Mouse (Mus musculus) limb, embryonic 14.5 days (tissue): Measurements from ENCODE around the gene Gm5737. TPM values are rescaled to one million over a fixed set of nuclear protein-coding genes. Genes with fewer than 3 reads are reported as not detected.

Experiments used
- ATAC-seq: fragments of 200-750 bp; cut with Nextera tagmentation; 2 replicates; pipeline ENCODE4 v1.8.0; 2017; ENCODE audit warnings: low read depth, moderate number of reproducible peaks, moderate TSS enrichment; ENCODE audit not compliant: low FRiP score
- DNase-seq: peaks from one replicate; pipeline ENCODE4 v3.0.0-alpha.2; 2015; ENCODE audit warnings: low spot score
- H3K27ac ChIP-seq: fragments of 300-500 bp; sonication (generic); replicated peaks from 2 replicates; pipeline ENCODE4 v1.5.1; 2014; ENCODE audit warnings: low read depth, mild to moderate bottlenecking, low read length, moderate library complexity, mixed read lengths
- H3K27me3 ChIP-seq: fragments of 300-500 bp; sonication (generic); 2 replicates; pipeline ENCODE4 v1.6.1; 2014; ENCODE audit warnings: low read length, mixed read lengths; ENCODE audit not compliant: control insufficient read depth, insufficient read depth
- H3K36me3 ChIP-seq: fragments of 300-500 bp; sonication (generic); 2 replicates; pipeline ENCODE4 v1.6.1; 2014; ENCODE audit warnings: mild to moderate bottlenecking, low read length, moderate library complexity, mixed read lengths; ENCODE audit not compliant: control insufficient read depth, insufficient read depth
- H3K4me1 ChIP-seq: fragments of 300-500 bp; sonication (generic); 2 replicates; pipeline ENCODE4 v1.6.1; 2014; ENCODE audit warnings: antibody characterized with exemption, low read length, mixed read lengths; ENCODE audit not compliant: control insufficient read depth, insufficient read depth
- H3K4me2 ChIP-seq: fragments of 300-500 bp; sonication (generic); replicated peaks from 2 replicates; pipeline ENCODE4 v1.6.1; 2014; ENCODE audit warnings: low read depth, mild to moderate bottlenecking, low read length, moderate library complexity; ENCODE audit not compliant: severe bottlenecking
- H3K4me3 ChIP-seq: fragments of 300-500 bp; sonication (generic); replicated peaks from 2 replicates; pipeline ENCODE4 v1.5.1; 2014; ENCODE audit warnings: low read length
- H3K9ac ChIP-seq: fragments of 300-500 bp; sonication (generic); 2 replicates; pipeline ENCODE4 v1.6.1; 2014; ENCODE audit warnings: mild to moderate bottlenecking, low read depth, low read length, moderate library complexity; ENCODE audit not compliant: severe bottlenecking
- H3K9me3 ChIP-seq: fragments of 300-500 bp; sonication (generic); 2 replicates; pipeline ENCODE4 v1.6.1; 2016; ENCODE audit warnings: low read length; ENCODE audit not compliant: control insufficient read depth
- POLR2A ChIP-seq: fragments of 200-500 bp; IDR thresholded peaks from 2 replicates; pipeline ENCODE4 v1.8.0; 2012; ENCODE audit warnings: inconsistent platforms, mild to moderate bottlenecking, moderate library complexity, borderline replicate concordance; ENCODE audit not compliant: insufficient read depth, insufficient read length; ENCODE audit errors: extremely low read depth
- WGBS: fragments of 180-500 bp; shearing (Covaris S2); extraction: QIAGEN DNeasy Blood & Tissue Kit; methylation state at CpG from one replicate; pipeline ENCODE4 v1.1.7; 2014; 5-methylcytosine and 5-hydroxymethylcytosine counted together
- polyA plus RNA-seq, 2 experiments: library from polyadenylated mRNA; depleted of rRNA in 1 of 2; stranded (reverse) in 1 of 2; unstranded in 1 of 2; fragments of >200 nt; fragmentation: Nextera tagmentation in 1 of 2; extraction: Ambion mirVana in 1 of 2; gene quantifications; 2 replicates each; pipeline versions ENCODE4 v1.2.1 to v1.2.3; 2012 to 2014

Gene Gm5737
- polyA plus RNA-seq, 2 experiments: not detected

- no peak overlapping the region for H3K27ac ChIP-seq
- no peaks in the 10 kb centered on the region for H3K9me3 ChIP-seq
- no peaks in the 10 kb centered on the region for H3K36me3 ChIP-seq
- H3K9ac ChIP-seq: no peak overlapping the region
- no peak for DNase-seq
- ATAC-seq: no peak
- H3K4me1 ChIP-seq: no peaks in the 10 kb centered on the region
- H3K4me2 ChIP-seq: no peak overlapping the region
- H3K27me3 ChIP-seq: no peaks in the 10 kb centered on the region
- no peak for TF ChIP-seq POLR2A
- H3K4me3 ChIP-seq: no peak overlapping the region
- WGBS: 73% methylated on average over 3 of the region's 3 CpGs
Measured at GRCm38 (mm10) chr7:120796369-120796768, 15.8 kb upstream of the Gm5737 start.

DNA sequence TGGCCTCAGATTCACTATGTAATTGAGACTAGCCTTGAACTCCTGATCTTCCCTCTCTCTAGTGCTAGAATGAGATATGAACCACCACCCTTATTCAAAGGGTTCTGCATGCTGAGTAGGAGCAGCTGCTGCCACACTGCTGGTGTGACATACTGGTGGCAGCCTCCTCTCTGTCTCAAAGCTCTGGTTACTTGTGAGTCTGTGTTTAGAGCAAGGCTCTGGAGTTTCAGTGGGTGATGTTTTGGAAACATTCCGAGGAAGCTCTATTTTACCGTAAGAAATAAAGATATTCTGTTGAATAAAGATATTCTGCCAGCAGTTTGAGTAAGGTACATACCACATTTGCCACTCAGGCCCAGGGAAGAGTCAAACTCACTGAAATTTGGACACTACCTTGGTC is 8.9 kb upstream of the Gm5737 start:
- no peak for ATAC-seq
- Histone ChIP-seq H3K36me3 (no peaks in the 10 kb centered on the region), H3K27me3 (no peaks in the 10 kb centered on the region), H3K4me1 (no peaks in the 10 kb centered on the region), H3K9ac (no peak overlapping the region), H3K4me3 (no peak overlapping the region), H3K4me2 (no peak overlapping the region), H3K27ac (no peak overlapping the region), H3K9me3 (no peaks in the 10 kb centered on the region)
- DNase-seq: no peak
- TF ChIP-seq POLR2A: no peak
- WGBS: 91% methylated on average over 2 of the region's 2 CpGs

DNA sequence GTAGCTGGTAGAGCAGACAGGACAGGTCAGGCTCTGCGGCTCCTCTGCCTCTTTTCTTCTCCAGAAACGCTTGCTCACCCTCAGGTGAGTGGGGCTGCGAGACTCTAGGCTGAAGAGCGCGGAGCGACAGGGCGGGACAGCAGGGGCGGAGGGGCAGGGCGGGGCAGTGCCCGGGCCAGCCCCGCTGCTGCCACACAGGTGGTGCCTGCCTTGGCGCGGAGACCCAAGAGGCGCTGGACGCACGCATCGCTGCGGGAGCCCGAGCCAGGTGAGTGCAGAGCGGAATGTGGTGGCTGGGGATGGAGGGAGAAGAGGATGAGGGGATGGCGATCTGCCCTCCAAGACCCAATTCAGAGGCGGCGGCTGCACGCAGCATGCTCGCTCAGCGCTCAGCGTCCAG is 2.5 kb upstream of the Gm5737 start:
- no peak overlapping the region for H3K27ac ChIP-seq
- 4% methylated on average over 13 of the region's 27 CpGs for WGBS
- H3K9ac ChIP-seq: peak overlapping the region; percentile 31; the same call in 1 of the 2 replicates
- peaks cover 3% of the 10 kb centered on the region; the same call in 1 of the 2 replicates for H3K4me1 ChIP-seq
- TF ChIP-seq POLR2A: no peak
- ATAC-seq (no peak), DNase-seq (no peak)
- H3K4me3 ChIP-seq: peak overlapping the region; percentile 19
- H3K27me3 ChIP-seq: no peaks in the 10 kb centered on the region
- H3K36me3 ChIP-seq: no peaks in the 10 kb centered on the region
- no peaks in the 10 kb centered on the region for H3K9me3 ChIP-seq
- H3K4me2 ChIP-seq: peak overlapping the region; percentile 50

- ATAC-seq (no peak), DNase-seq (no peak)
- WGBS: 83% methylated on average over 6 of the region's 6 CpGs
- Histone ChIP-seq H3K27ac (no peak overlapping the region), H3K4me1 (no peaks in the 10 kb centered on the region), H3K27me3 (no peaks in the 10 kb centered on the region), H3K4me3 (no peak overlapping the region), H3K9ac (no peak overlapping the region), H3K9me3 (no peaks in the 10 kb centered on the region), H3K4me2 (no peak overlapping the region), H3K36me3 (no peaks in the 10 kb centered on the region)
- TF ChIP-seq POLR2A: no peak
Measured at GRCm38 (mm10) chr7:120817552-120817951, 5.4 kb downstream of the Gm5737 start.

GRCm38 (mm10) chr7:120819386-120819785 is 7.2 kb downstream of the Gm5737 start:
- no peaks in the 10 kb centered on the region for H3K4me1 ChIP-seq
- H3K4me3 ChIP-seq: no peak overlapping the region
- H3K9ac ChIP-seq: no peak overlapping the region
- no peaks in the 10 kb centered on the region for H3K27me3 ChIP-seq
- no peak overlapping the region for H3K4me2 ChIP-seq
- no peak overlapping the region for H3K27ac ChIP-seq
- H3K36me3 ChIP-seq: no peaks in the 10 kb centered on the region
- no peak for TF ChIP-seq POLR2A
- DNase-seq (no peak), ATAC-seq (no peak)
- WGBS: 87% methylated on average over 4 of the region's 4 CpGs
- H3K9me3 ChIP-seq: no peaks in the 10 kb centered on the region

DNA sequence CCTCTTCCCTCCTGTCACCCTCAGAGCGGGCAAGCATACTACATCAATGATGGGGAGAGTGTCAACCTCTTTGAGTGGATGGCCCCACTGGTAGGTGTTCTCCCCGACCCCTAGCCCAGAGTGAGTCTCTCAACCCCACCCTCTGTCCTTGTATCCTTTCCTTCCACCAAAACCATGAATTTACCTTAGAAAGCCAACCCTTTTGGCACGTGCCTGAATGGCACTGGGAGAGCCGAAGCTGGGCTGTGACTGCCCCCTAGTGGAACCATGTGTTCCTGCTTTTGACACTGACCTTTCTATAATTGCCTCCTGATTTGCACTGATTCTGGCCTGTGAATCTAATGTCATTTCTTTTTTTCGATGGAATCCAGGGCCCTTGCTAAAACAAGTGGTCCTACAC is 11.1 kb downstream of the Gm5737 start:
- no peaks in the 10 kb centered on the region for H3K4me1 ChIP-seq
- H3K36me3 ChIP-seq: no peaks in the 10 kb centered on the region
- H3K27ac ChIP-seq: no peak overlapping the region
- ATAC-seq: 0 out of 2 replicates have a peak, but pooled peaks have one; percentile 39
- no peak overlapping the region for H3K4me2 ChIP-seq
- H3K4me3 ChIP-seq: no peak overlapping the region
- no peak for TF ChIP-seq POLR2A
- no peaks in the 10 kb centered on the region for H3K27me3 ChIP-seq
- peak; percentile 75 for DNase-seq
- WGBS: 27% methylated on average over 5 of the region's 5 CpGs
- no peak overlapping the region for H3K9ac ChIP-seq
- no peaks in the 10 kb centered on the region for H3K9me3 ChIP-seq
